Mouse (Mus musculus): ENCODE results near the gene Ryr2.

DNA sequence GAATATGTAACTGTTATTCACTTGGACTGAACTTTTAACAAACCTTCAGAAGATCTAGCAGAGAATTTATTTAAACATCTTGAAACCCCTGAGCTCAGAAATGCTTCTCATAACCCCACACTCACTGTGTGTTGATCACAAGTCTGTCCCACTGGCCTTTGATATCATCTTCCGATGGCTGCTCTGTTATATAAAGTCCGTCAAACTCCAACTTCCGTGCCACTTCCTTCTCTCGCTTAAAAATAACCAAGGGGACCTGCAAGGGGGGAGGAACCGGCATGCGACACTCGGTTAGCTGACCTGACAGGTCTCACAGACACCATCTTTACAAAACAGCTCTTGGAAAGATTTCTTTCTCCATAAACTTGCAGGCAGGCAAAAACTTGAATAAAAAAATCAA is 521.5 kb downstream of the Ryr2 start:
- TF ChIP-seq CTCF (IDR thresholded peaks at IDR 0.05; ENCODE audit: low read depth) (no peak), EP300 (IDR thresholded peaks at IDR 0.05; ENCODE audit: low read depth) (no peak)

All from liver, embryonic 14.5 days (tissue).